8 mouse cellular contexts compared by ENCODE assay signal in genomic region chr13:34154217-34154930, GRCm38 (mm10). TPM values are rescaled to one million over a fixed set of nuclear protein-coding genes. Genes with fewer than 3 reads are reported as not detected.
DNase-seq lines count a peak whose midpoint lies in the region; ATAC-seq and TF ChIP-seq lines count a peak whose summit lies in the region.

No protein-coding gene starts in this region.

- H3K27me3 ChIP-seq in embryonic facial prominence, embryonic 11.5 days (ENCODE audit: control insufficient read depth, insufficient read depth, low read length), result no peaks in the 10 kb centered on the region
- no peaks in the 10 kb centered on the region for H3K27me3 ChIP-seq in heart, embryonic 10.5 days (ENCODE audit: insufficient read depth, poor library complexity, severe bottlenecking)
- no peaks in the 10 kb centered on the region for H3K27me3 ChIP-seq in kidney, embryonic 14.5 days (ENCODE audit: control insufficient read depth, insufficient read depth, low read length)
- peaks cover 6% of the 10 kb centered on the region for H3K27me3 ChIP-seq in liver, embryonic 11.5 days (replicated peaks; ENCODE audit: control insufficient read depth, insufficient read depth, low read length)
- H3K27me3 ChIP-seq in thymus, adult 2 months (ENCODE audit: control insufficient read depth, insufficient read depth, low read length), result no peaks in the 10 kb centered on the region

- H3K4me1 ChIP-seq in embryonic facial prominence, embryonic 11.5 days (ENCODE audit: control insufficient read depth, insufficient read depth, low read length), result no peaks in the 10 kb centered on the region
- peaks cover 37% of the 10 kb centered on the region for H3K4me1 ChIP-seq in heart, embryonic 10.5 days
- peaks cover 8% of the 10 kb centered on the region; the same call in 1 of the 2 replicates for H3K4me1 ChIP-seq in kidney, embryonic 14.5 days (ENCODE audit: control insufficient read depth, insufficient read depth, low read length)
- H3K4me1 ChIP-seq in liver, embryonic 11.5 days (replicated peaks; ENCODE audit: control insufficient read depth, insufficient read depth, low read length), result peaks cover 4% of the 10 kb centered on the region; the same call in 1 of the 2 replicates
- H3K4me1 ChIP-seq in thymus, adult 2 months (replicated peaks; ENCODE audit: control insufficient read depth, insufficient read depth, low read length), result peaks cover 5% of the 10 kb centered on the region

- no peak overlapping the region for H3K4me3 ChIP-seq in embryonic facial prominence, embryonic 11.5 days (ENCODE audit: low read depth, low read length)
- no peak overlapping the region for H3K4me3 ChIP-seq in heart, embryonic 10.5 days
- no peak overlapping the region for H3K4me3 ChIP-seq in kidney, embryonic 14.5 days (ENCODE audit: low read length)
- no peak overlapping the region for H3K4me3 ChIP-seq in liver, embryonic 11.5 days (ENCODE audit: low read depth, low read length)
- H3K4me3 ChIP-seq in thymus, adult 2 months (ENCODE audit: control insufficient read depth, insufficient read depth, low read length), result peak overlapping the region; percentile 34

- no peak for TF ChIP-seq CTCF in thymus, adult 2 months (IDR thresholded peaks at IDR 0.05; ENCODE audit: borderline replicate concordance, control insufficient read depth, extremely low read depth, insufficient read depth, low read length, poor library complexity)

- no peak for TF ChIP-seq POLR2A in thymus, adult 2 months (IDR thresholded peaks at IDR 0.05; ENCODE audit: control insufficient read depth, extremely low read depth, insufficient read depth, low read length, poor library complexity)

- no peak for ATAC-seq in embryonic facial prominence, embryonic 11.5 days (replicated peaks; ENCODE audit: insufficient number of reproducible peaks, low FRiP score, low TSS enrichment, low read depth)
- 0 out of 2 replicates have a peak, but pooled peaks have one; percentile 11 for ATAC-seq in kidney, embryonic 14.5 days (ENCODE audit: low FRiP score, low TSS enrichment)
- ATAC-seq in liver, embryonic 11.5 days (replicated peaks; ENCODE audit: low FRiP score), result 0 out of 2 replicates have a peak, but pooled peaks have one; percentile 37

- DNase-seq in CD4-positive, CD25-positive, alpha-beta regulatory T cell, adult 2 months (ENCODE audit: low read depth, low spot score), result peak; percentile 90
- peak; percentile 84 for DNase-seq in adrenal gland, postnatal 14 days
- peak; percentile 75 for DNase-seq in embryonic facial prominence, embryonic 11.5 days (ENCODE audit: low spot score)
- peak; percentile 81 for DNase-seq in heart, embryonic 10.5 days (ENCODE audit: low spot score)
- DNase-seq in liver, embryonic 11.5 days (ENCODE audit: low spot score), result peak; percentile 52
- DNase-seq in naive thymus-derived CD4-positive, alpha-beta T cell, adult 2 months (ENCODE audit: low read depth), result peak; percentile 91
- DNase-seq in thymus, adult 2 months, result peak; percentile 84

- 54% methylated on average over 13 of the region's 13 CpGs for WGBS in embryonic facial prominence, embryonic 11.5 days
- 46% methylated on average over 13 of the region's 13 CpGs for WGBS in heart, embryonic 10.5 days
- WGBS in kidney, embryonic 14.5 days, result 59% methylated on average over 13 of the region's 13 CpGs
- 47% methylated on average over 13 of the region's 13 CpGs for WGBS in liver, embryonic 11.5 days
- 35% methylated on average over 13 of the region's 13 CpGs for WGBS in thymus, adult 2 months

- H3K36me3 ChIP-seq in embryonic facial prominence, embryonic 11.5 days (replicated peaks; ENCODE audit: control insufficient read depth, insufficient read depth, low read depth, low read length), result no peaks in the 10 kb centered on the region
- H3K36me3 ChIP-seq in heart, embryonic 10.5 days, result no peaks in the 10 kb centered on the region
- H3K36me3 ChIP-seq in kidney, embryonic 14.5 days (ENCODE audit: control insufficient read depth, insufficient read depth, low read length), result no peaks in the 10 kb centered on the region
- H3K36me3 ChIP-seq in liver, embryonic 11.5 days (ENCODE audit: control insufficient read depth, insufficient read depth, low read length), result no peaks in the 10 kb centered on the region
- H3K36me3 ChIP-seq in thymus, adult 2 months (ENCODE audit: control insufficient read depth, insufficient read depth, low read length), result no peaks in the 10 kb centered on the region

- H3K27ac ChIP-seq in embryonic facial prominence, embryonic 11.5 days (replicated peaks; ENCODE audit: low read depth, low read length), result no peak overlapping the region
- peak overlapping the region; percentile 76 for H3K27ac ChIP-seq in heart, embryonic 10.5 days
- H3K27ac ChIP-seq in kidney, embryonic 14.5 days (ENCODE audit: low read depth, low read length), result no peak overlapping the region
- H3K27ac ChIP-seq in liver, embryonic 11.5 days (ENCODE audit: low read depth, low read length), result no peak overlapping the region
- H3K27ac ChIP-seq in thymus, adult 2 months (ENCODE audit: control insufficient read depth, insufficient read depth, low read length), result peak overlapping the region; percentile 17; the same call in 1 of the 2 replicates

- H3K9ac ChIP-seq in embryonic facial prominence, embryonic 11.5 days (replicated peaks; ENCODE audit: low read length), result peak overlapping the region; percentile 28; the same call in 1 of the 2 replicates
- H3K9ac ChIP-seq in kidney, embryonic 14.5 days (ENCODE audit: low read depth, low read length), result no peak overlapping the region
- no peak overlapping the region for H3K9ac ChIP-seq in liver, embryonic 11.5 days (ENCODE audit: low read depth, low read length)

- H3K4me2 ChIP-seq in embryonic facial prominence, embryonic 11.5 days (ENCODE audit: low read depth, low read length), result no peak overlapping the region
- H3K4me2 ChIP-seq in kidney, embryonic 14.5 days (replicated peaks; ENCODE audit: low read depth, low read length), result peak overlapping the region; percentile 17; the same call in 1 of the 2 replicates
- peak overlapping the region; percentile 35; the same call in 1 of the 2 replicates for H3K4me2 ChIP-seq in liver, embryonic 11.5 days

- no peaks in the 10 kb centered on the region for H3K9me3 ChIP-seq in embryonic facial prominence, embryonic 11.5 days (replicated peaks; ENCODE audit: control insufficient read depth, low read length)
- no peaks in the 10 kb centered on the region for H3K9me3 ChIP-seq in heart, embryonic 10.5 days
- H3K9me3 ChIP-seq in kidney, embryonic 14.5 days (ENCODE audit: control insufficient read depth, low read length), result no peaks in the 10 kb centered on the region
- no peaks in the 10 kb centered on the region for H3K9me3 ChIP-seq in liver, embryonic 11.5 days (ENCODE audit: control insufficient read depth, low read length)

RNA-seq across cellular contexts. Expression of gene Psmg4, which starts 8.4 kb away (rescaled TPM):
- total RNA-seq in adrenal gland, postnatal 14 days (2021), result 30.2 and 40.3 TPM in 2 replicates
- polyA plus RNA-seq in embryonic facial prominence, embryonic 11.5 days (2014; fragmentation: Nextera tagmentation; extraction: Ambion mirVana), result 101 and 108 TPM in 2 replicates
- 66.6 and 70.3 TPM in 2 replicates for polyA plus RNA-seq in heart, embryonic 10.5 days (2016; fragmentation: Nextera tagmentation; extraction: Ambion mirVana)
- polyA plus RNA-seq in kidney, embryonic 14.5 days (2014; fragmentation: Nextera tagmentation; extraction: Ambion mirVana), result 84.6 and 100 TPM in 2 replicates
- 85.0 and 91.4 TPM in 2 replicates for polyA plus RNA-seq in liver, embryonic 11.5 days (2014; fragmentation: Nextera tagmentation; extraction: Ambion mirVana)
- polyA plus RNA-seq in thymus, adult 2 months (2012; rRNA removed), result 257 and 275 TPM in 2 replicates

RNA-seq across cellular contexts. Expression of gene Tubb2b, which starts 24.1 kb away (rescaled TPM):
- 5.5 and 22.5 TPM in 2 replicates for total RNA-seq in adrenal gland, postnatal 14 days (2021)
- polyA plus RNA-seq in embryonic facial prominence, embryonic 11.5 days (2014; fragmentation: Nextera tagmentation; extraction: Ambion mirVana), result 77.6 and 88.3 TPM in 2 replicates
- 18.8 and 30.7 TPM in 2 replicates for polyA plus RNA-seq in heart, embryonic 10.5 days (2016; fragmentation: Nextera tagmentation; extraction: Ambion mirVana)
- 17.4 and 23.6 TPM in 2 replicates for polyA plus RNA-seq in kidney, embryonic 14.5 days (2014; fragmentation: Nextera tagmentation; extraction: Ambion mirVana)
- polyA plus RNA-seq in liver, embryonic 11.5 days (2014; fragmentation: Nextera tagmentation; extraction: Ambion mirVana), result 7.6 and 7.7 TPM in 2 replicates
- polyA plus RNA-seq in thymus, adult 2 months (2012; rRNA removed), result 217 and 264 TPM in 2 replicates

Comparison
In these comparisons a context has a peak if more than half of its experiments do, and no peak if none do; other contexts are left out.
1. H3K27ac ChIP-seq: peak in heart, embryonic 10.5 days (single experiment) and thymus, adult 2 months (single experiment); none in embryonic facial prominence, embryonic 11.5 days (single experiment), kidney, embryonic 14.5 days (single experiment) and liver, embryonic 11.5 days (single experiment).
2. Peak in every context shown above with its lines, with median percentiles within 50 percentile points of each other: DNase-seq.